Mouse (Mus musculus) embryonic facial prominence, embryonic 11.5 days (tissue): ENCODE results near the gene Hist1h2bh. TPM values are rescaled to one million over a fixed set of nuclear protein-coding genes. Genes with fewer than 3 reads are reported as not detected.
"Not testable (repeated sequence)": the region's sequence is repeated elsewhere in the genome, so short reads cannot be mapped to it uniquely, and the experiment has no call there.

ENCODE experiments used
- ATAC-seq: fragments of 200-750 bp; cut with Nextera tagmentation; replicated peaks from 2 replicates; pipeline ENCODE4 v1.8.0; 2017; ENCODE audit warnings: low read depth; ENCODE audit not compliant: insufficient number of reproducible peaks, low FRiP score, low TSS enrichment
- DNase-seq: peaks from one replicate; pipeline ENCODE4 v3.0.0-alpha.2; 2015; ENCODE audit warnings: low spot score
- H3K27ac ChIP-seq: fragments of 300-500 bp; sonication (generic); replicated peaks from 2 replicates; pipeline ENCODE4 v1.5.1; 2014; ENCODE audit warnings: mild to moderate bottlenecking, low read depth, low read length, control low read depth
- H3K27me3 ChIP-seq: fragments of 300-500 bp; sonication (generic); 2 replicates; pipeline ENCODE4 v1.6.1; 2014; ENCODE audit warnings: mild to moderate bottlenecking, low read length, moderate library complexity, mixed read lengths; ENCODE audit not compliant: control insufficient read depth, insufficient read depth
- H3K36me3 ChIP-seq: fragments of 300-500 bp; sonication (generic); replicated peaks from 2 replicates; pipeline ENCODE4 v1.6.1; 2014; ENCODE audit warnings: low read depth, mild to moderate bottlenecking, low read length, moderate library complexity, mixed read lengths; ENCODE audit not compliant: control insufficient read depth, insufficient read depth
- H3K4me1 ChIP-seq: fragments of 300-500 bp; sonication (generic); 2 replicates; pipeline ENCODE4 v1.6.1; 2014; ENCODE audit warnings: low read length, mixed read lengths; ENCODE audit not compliant: control insufficient read depth, insufficient read depth
- H3K4me2 ChIP-seq: fragments of 300-500 bp; sonication (generic); 2 replicates; pipeline ENCODE4 v1.6.1; 2014; ENCODE audit warnings: low read depth, mild to moderate bottlenecking, control low read depth, low read length, moderate library complexity
- H3K4me3 ChIP-seq: fragments of 300-500 bp; sonication (generic); 2 replicates; pipeline ENCODE4 v1.5.1; 2014; ENCODE audit warnings: low read depth, low read length, control low read depth
- H3K9ac ChIP-seq: fragments of 300-500 bp; sonication (generic); replicated peaks from 2 replicates; pipeline ENCODE4 v1.6.1; 2014; ENCODE audit warnings: mild to moderate bottlenecking, control low read depth, low read length
- H3K9me3 ChIP-seq: fragments of 300-500 bp; sonication (generic); replicated peaks from 2 replicates; pipeline ENCODE4 v1.6.1; 2016; ENCODE audit warnings: mild to moderate bottlenecking, low read length, inconsistent platforms, mixed read lengths; ENCODE audit not compliant: control insufficient read depth
- WGBS: fragments of 180-500 bp; shearing (Covaris S2); extraction: QIAGEN DNeasy Blood & Tissue Kit; methylation state at CpG from one replicate; pipeline ENCODE4 v1.1.7; 2014; 5-methylcytosine and 5-hydroxymethylcytosine counted together
- polyA plus RNA-seq: library from polyadenylated mRNA; unstranded; fragments of >200 nt; fragmentation: Nextera tagmentation; extraction: Ambion mirVana; gene quantifications from 2 replicates; pipeline ENCODE4 v1.2.1, GENCODE M21; 2014

Hist1h2bh gene
- polyA plus RNA-seq, 1 experiment from 2014 or later, result 0.67 TPM

DNA sequence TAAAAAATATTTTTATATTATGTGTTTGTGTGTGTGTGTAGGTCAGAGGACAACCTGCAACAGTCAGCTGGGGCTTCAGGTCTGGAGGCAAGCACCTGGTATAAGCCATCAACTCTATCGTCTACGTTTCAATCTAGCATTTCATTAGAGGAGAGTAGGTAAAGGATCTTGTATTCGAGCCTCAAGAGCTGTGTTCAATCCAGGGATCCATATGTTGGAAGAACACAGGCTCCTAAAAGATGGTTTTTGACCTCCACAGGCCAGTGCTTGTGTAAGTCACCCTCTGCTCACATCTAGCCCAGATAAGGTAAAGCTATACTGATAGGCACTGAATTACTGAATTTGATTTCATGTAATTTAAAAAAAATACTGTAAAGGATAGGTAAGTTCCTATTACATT lies 13.7 kb upstream of the Hist1h2bh start:
- H3K27me3 ChIP-seq, result no peaks in the 10 kb centered on the region
- ATAC-seq, result no peak
- no peak for DNase-seq
- peak overlapping the region; percentile 10; the same call in 1 of the 2 replicates for H3K4me2 ChIP-seq
- peak overlapping the region; percentile 72; the same call in 1 of the 2 replicates for H3K27ac ChIP-seq
- no peaks in the 10 kb centered on the region for H3K9me3 ChIP-seq
- WGBS, result 75% methylated on average over 3 of the region's 3 CpGs
- H3K9ac ChIP-seq, result no peak overlapping the region; the same call in 1 of the 2 replicates
- H3K4me1 ChIP-seq, result no peaks in the 10 kb centered on the region
- no peaks in the 10 kb centered on the region for H3K36me3 ChIP-seq
- no peak overlapping the region for H3K4me3 ChIP-seq

DNA sequence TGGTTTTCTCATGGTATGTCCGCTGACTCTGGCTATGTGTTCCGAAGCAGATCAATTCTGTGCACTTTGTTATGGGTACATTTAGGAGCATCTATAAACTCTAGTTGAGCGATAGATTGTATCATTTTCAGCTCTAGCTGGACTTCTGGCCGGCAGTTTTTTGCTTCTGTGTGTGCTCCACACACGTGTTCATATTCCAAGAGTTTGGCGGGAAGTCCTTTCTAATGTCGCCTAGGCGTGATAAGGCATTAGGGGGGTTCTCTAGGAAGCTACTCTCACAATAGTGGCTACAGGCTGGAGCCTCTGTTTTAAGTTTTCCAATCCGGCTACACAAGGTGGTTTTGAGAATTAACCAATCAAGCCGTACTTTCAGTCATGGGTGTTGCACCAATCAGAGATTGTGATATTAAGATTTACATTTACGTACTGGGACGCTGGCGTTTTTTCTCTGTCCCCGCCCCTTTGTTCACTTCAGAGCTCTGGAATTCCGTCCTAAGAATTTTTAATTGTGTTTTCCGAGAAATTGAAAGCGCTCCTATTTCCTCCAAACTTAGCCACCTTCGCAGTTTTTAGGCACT lies 12.7 kb upstream of the Hist1h2bh start:
- DNase-seq (peak; percentile 96), ATAC-seq (peak; percentile 76)
- Histone ChIP-seq H3K4me3 (peak overlapping the region; percentile 64), H3K9ac (peak overlapping the region; percentile 80), H3K4me2 (peak overlapping the region; percentile 80), H3K4me1 (no peaks in the 10 kb centered on the region), H3K27me3 (no peaks in the 10 kb centered on the region), H3K36me3 (no peaks in the 10 kb centered on the region), H3K27ac (peak overlapping the region; percentile 98), H3K9me3 (no peaks in the 10 kb centered on the region)
- 0% methylated on average over 18 of the region's 18 CpGs for WGBS

DNA sequence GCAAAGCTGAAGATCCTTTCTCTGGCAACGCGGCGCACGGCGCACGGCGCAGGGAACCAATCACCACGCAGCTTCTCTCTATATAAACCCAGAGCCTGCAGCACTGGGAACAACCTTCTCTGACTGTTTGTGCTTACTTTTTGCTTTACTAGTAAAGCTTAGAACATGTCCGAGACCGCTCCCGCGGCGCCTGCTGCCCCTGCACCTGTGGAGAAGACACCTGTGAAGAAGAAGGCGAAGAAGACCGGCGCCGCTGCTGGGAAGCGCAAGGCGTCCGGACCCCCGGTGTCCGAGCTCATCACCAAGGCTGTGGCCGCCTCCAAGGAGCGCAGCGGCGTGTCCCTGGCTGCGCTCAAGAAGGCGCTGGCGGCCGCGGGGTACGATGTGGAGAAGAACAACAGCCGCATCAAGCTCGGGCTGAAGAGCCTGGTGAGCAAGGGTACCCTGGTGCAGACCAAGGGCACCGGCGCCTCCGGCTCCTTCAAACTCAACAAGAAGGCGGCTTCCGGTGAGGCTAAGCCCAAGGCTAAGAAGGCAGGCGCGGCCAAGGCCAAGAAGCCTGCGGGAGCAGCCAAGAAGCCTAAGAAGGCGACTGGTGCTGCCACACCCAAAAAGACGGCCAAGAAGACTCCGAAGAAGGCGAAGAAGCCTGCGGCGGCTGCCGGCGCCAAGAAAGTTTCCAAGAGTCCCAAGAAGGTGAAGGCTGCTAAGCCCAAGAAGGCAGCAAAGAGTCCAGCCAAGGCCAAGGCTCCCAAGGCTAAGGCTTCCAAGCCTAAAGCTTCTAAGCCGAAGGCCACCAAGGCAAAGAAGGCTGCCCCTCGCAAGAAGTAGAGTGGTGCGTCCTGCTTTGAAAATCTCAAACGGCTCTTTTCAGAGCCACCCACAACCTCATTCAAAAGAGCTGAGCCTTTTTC lies 12.0 kb upstream of the Hist1h2bh start:
- Histone ChIP-seq H3K4me2 (peak overlapping the region; percentile 80), H3K4me3 (peak overlapping the region; percentile 64), H3K4me1 (no peaks in the 10 kb centered on the region), H3K9me3 (no peaks in the 10 kb centered on the region), H3K36me3 (no peaks in the 10 kb centered on the region), H3K27ac (peak overlapping the region; percentile 98), H3K9ac (peak overlapping the region; percentile 80), H3K27me3 (no peaks in the 10 kb centered on the region)
- ATAC-seq (peak; percentile 88), DNase-seq (peak; percentile 94)
- under 1% methylated on average over 51 of the region's 54 CpGs for WGBS

DNA sequence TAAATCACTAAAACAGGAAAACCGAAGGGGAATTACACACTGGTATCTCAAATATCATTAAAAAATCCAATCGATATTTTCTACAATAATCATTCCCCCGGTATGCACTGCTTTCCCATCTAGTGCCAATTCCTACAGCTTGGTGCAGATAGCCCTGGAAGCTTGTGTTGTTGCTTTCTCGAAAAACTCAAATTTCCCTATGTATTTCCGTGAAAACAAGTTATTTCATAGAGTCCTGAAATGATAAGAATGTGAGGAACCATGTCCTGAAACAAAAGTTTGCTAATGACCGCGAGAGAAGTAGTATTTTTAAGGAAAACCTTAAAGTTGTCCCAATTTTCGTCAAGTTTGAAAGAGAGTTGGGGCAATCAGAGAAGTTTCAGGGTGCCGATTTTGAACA lies 11.2 kb upstream of the Hist1h2bh start:
- DNase-seq (no peak), ATAC-seq (no peak)
- Histone ChIP-seq H3K27ac (peak overlapping the region; percentile 98), H3K9ac (peak overlapping the region; percentile 80), H3K9me3 (no peaks in the 10 kb centered on the region), H3K27me3 (no peaks in the 10 kb centered on the region), H3K4me3 (peak overlapping the region; percentile 64), H3K4me1 (no peaks in the 10 kb centered on the region), H3K36me3 (no peaks in the 10 kb centered on the region), H3K4me2 (peak overlapping the region; percentile 80)
- 28% methylated on average over 9 of the region's 9 CpGs for WGBS

DNA sequence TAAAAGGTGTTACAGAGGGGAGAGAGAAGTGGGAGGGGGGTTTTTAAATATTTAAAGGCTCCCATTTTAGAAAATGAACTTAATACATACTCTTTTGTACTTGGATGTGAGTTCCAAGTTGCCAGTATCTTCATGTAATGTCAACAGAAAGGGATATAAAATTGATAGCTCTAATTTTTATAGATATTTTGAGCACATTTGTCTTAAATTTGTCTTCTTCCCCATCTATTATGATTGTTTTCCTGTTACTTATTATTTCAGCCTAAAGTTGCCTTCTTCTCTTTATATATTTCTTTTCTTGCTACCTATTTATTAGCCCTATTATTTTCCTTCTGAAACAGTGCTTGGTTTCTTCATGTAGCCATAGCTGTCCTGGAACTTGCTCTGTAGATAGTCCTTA lies 9.8 kb upstream of the Hist1h2bh start, which contains the start of gene Hist1h1d:
Gene Hist1h1d (plus strand): TSS at position 301 of the 400 bp plus-strand sequence.
- Histone ChIP-seq H3K4me2 (no peak within 1 kb of the TSS), H3K27me3 (no peaks in the 10 kb centered on the region), H3K4me1 (no peaks in the 10 kb centered on the region), H3K9ac (peak within 1 kb of the TSS; percentile 32; the same call in 1 of the 2 replicates), H3K9me3 (no peaks in the 10 kb centered on the region), H3K27ac (peak within 1 kb of the TSS; percentile 98), H3K4me3 (no peak within 1 kb of the TSS), H3K36me3 (no peaks in the 10 kb centered on the region)
- no peak for DNase-seq
- no peak for ATAC-seq

DNA sequence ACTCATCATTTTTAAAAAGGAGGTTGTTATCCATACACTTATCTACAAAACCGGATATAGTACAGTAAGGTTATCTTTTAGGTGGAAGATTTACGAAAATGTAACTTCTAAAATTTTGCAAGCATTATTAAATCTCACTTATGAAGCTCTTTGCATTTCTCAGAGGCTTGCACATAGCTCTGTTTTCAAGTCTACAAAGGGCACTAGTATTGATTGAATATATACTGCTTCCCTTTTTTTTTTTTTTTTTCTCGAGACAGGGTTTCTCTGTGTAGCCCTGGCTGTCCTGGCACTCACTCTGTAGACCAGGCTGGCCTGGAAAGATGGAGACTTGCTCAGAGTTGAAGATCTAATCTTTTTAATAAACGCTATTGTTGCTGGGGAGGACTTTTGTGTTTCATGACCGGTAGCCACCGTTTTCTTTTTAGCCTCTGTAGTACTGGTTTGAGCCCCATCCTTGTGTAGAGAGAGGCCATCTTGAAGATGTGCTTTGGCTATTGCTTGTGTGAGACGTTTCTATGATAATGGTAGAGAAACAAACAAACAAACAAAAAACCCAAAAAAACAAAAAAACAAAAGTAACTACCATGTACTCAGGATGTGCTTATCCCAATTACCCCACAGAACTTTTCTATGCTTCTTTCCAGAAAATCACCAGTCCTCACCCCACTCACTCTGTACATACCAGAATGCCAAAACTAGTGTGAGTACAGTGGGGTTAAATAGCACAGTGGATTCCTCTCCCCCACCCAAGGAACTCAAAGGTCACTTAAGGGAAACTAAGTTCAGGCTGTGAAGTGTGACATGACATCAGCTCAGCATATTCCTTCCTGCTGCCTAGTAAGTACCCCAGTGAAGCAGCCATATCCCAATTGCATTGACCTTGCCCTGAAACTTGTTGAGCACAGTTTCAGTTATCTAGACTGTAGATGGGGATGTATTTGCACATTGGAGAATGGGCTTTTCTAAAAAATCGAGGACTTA lies 9.0 kb upstream of the Hist1h2bh start:
- Histone ChIP-seq H3K4me1 (no peaks in the 10 kb centered on the region), H3K4me3 (peak overlapping the region; percentile 40; the same call in 1 of the 2 replicates), H3K27ac (peak overlapping the region; percentile 92), H3K36me3 (no peaks in the 10 kb centered on the region), H3K27me3 (no peaks in the 10 kb centered on the region), H3K9ac (peak overlapping the region; percentile 65), H3K4me2 (peak overlapping the region; percentile 3; the same call in 1 of the 2 replicates), H3K9me3 (no peaks in the 10 kb centered on the region)
- DNase-seq, result peak; percentile 33
- 61% methylated on average over 8 of the region's 8 CpGs for WGBS
- no peak for ATAC-seq

DNA sequence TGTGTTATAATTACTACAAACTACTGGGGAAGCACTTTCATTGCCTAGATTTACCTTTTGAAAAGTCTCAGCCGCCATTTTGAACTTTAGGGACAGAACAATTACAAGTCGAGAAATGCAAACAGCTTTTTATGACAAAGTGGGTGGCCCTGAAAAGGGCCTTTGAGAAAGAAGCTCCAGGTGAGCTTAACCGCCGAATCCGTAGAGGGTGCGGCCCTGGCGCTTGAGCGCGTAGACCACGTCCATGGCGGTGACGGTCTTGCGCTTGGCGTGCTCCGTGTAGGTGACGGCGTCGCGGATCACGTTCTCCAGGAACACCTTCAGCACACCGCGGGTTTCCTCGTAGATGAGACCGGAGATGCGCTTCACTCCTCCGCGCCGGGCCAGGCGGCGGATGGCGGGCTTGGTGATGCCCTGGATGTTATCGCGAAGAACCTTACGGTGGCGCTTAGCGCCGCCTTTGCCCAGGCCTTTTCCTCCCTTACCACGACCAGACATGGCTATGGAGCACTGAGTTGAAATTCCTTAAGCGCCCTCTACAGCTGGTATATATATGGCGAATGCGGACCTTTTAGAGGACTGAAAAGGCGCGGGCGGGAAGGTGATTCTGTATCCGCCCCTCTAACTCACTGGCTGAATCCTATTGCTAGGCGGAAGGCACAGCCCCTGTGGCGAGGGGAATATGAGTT lies 8.1 kb upstream of the Hist1h2bh start, which contains the start of gene Hist1h4f:
Gene Hist1h4f (minus strand): TSS at position 503 of the 689 bp plus-strand sequence.
- Histone ChIP-seq H3K9ac (peak within 1 kb of the TSS; percentile 65), H3K4me2 (peak within 1 kb of the TSS; percentile 50), H3K4me3 (peak within 1 kb of the TSS; percentile 40), H3K27ac (peak within 1 kb of the TSS; percentile 92)
- DNase-seq, result peak; percentile 96
- under 1% methylated on average over 47 of the region's 47 CpGs for WGBS
- not testable (repeated sequence) for H3K9me3 ChIP-seq, H3K36me3 ChIP-seq, H3K4me1 ChIP-seq, H3K27me3 ChIP-seq
- ATAC-seq, result peak; percentile 79
